Mouse (Mus musculus) ES-Bruce4 (cell line): ENCODE data around the gene Coro2a.

Experiments
- CTCF ChIP-seq: IDR thresholded peaks from one replicate; pipeline ENCODE4 v1.8.1; 2011; ENCODE audit warnings: low read depth, low read length
- EP300 ChIP-seq: IDR thresholded peaks from 2 replicates; pipeline ENCODE4 v1.6.1; 2011; ENCODE audit warnings: low read depth, low read length; ENCODE audit not compliant: insufficient read depth
- POLR2A ChIP-seq: IDR thresholded peaks from one replicate; pipeline ENCODE4 v1.8.1; 2011; ENCODE audit warnings: low read length; ENCODE audit not compliant: insufficient read depth

DNA sequence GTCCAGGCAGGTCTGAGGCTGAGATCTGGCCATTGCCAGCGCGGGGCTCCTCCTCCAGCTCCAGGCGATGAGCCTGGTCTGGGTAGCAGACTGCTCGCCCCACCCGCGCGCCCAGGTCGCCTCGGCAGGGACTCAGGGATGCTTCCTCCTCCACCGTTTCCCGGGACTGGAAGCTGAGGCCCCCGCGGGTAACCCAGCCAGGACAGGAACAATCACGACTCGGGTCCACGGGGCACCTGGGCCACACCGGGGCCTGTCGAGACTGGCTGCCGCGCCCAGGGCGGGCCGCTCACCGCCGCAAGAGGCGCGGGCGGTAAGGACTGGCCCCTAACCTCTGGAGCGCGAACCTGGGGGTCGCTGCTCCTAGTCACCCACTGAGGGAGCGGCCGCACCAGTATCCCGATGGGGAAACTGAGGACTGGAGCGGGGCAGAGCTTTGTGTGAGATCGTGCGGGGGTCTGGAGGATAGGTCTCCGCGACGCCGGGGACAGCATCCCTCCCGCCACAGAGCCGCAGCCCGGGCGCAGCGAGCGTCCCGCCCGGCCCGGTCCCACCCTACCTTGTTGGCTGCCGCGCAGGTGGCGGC, 651 bp downstream of the Coro2a start:
- TF ChIP-seq CTCF = no peak
- TF ChIP-seq POLR2A = no peak
- no peak for TF ChIP-seq EP300
